Mouse (Mus musculus) MEL (cell line): ENCODE measurements at regions not wholly inside any gene's neighbourhood (a gene's known extent, or its start where the extent isn't known, plus 50 kb on each side); places are given as distances from the start of the nearest gene placed in this dataset.

Experiments used
- DNase-seq: peaks from one replicate; pipeline ENCODE4 v3.0.0; 2011; ENCODE audit warnings: low read depth, low spot score
- H3K27ac ChIP-seq: 2 replicates; pipeline ENCODE4 v1.5.1; 2012; ENCODE audit warnings: low read depth, mild to moderate bottlenecking, control low read depth, low read length, moderate library complexity; ENCODE audit not compliant: control insufficient read depth
- H3K27me3 ChIP-seq, 2 experiments: fragments of 150-350 bp in 1 of 2; sonication (generic) in 1 of 2; 2 replicates each; pipeline ENCODE4 v1.6.1; 2012; ENCODE audit warnings: low read length in 2 of 2, mild to moderate bottlenecking in 2 of 2, improper control_type of control experiment in 1 of 2, moderate library complexity in 1 of 2; ENCODE audit not compliant: insufficient read depth in 2 of 2, control insufficient read depth in 1 of 2
- H3K36me3 ChIP-seq, 2 experiments: 2 replicates each; pipeline ENCODE4 v1.6.1; 2012 to 2014; ENCODE audit warnings: low read length in 2 of 2, improper control_type of control experiment in 1 of 2, inconsistent platforms in 1 of 2, mild to moderate bottlenecking in 1 of 2; ENCODE audit not compliant: insufficient read depth in 2 of 2, control insufficient read depth in 1 of 2
- H3K4me1 ChIP-seq, 2 experiments: fragments of 150-350 bp in 1 of 2; sonication (generic) in 1 of 2; 2 replicates each; pipeline ENCODE4 v1.6.1; 2012; ENCODE audit warnings: low read length in 2 of 2, improper control_type of control experiment in 1 of 2, mild to moderate bottlenecking in 1 of 2; ENCODE audit not compliant: insufficient read depth in 2 of 2, control insufficient read depth in 1 of 2
- H3K4me3 ChIP-seq, 2 experiments: fragments of 150-350 bp in 1 of 2; sonication (generic) in 1 of 2; 2 replicates each; pipeline ENCODE4 v1.5.1; 2012; ENCODE audit warnings: low read depth in 2 of 2, low read length in 2 of 2, mild to moderate bottlenecking in 2 of 2, moderate library complexity in 2 of 2, control low read depth in 1 of 2, improper control_type of control experiment in 1 of 2; ENCODE audit not compliant: control insufficient read depth in 1 of 2, insufficient read depth in 1 of 2
- H3K79me2 ChIP-seq: 2 replicates; pipeline ENCODE4 v1.6.1; 2012; ENCODE audit warnings: mild to moderate bottlenecking, low read length, moderate library complexity; ENCODE audit not compliant: control insufficient read depth, poor library complexity, insufficient read depth
- H3K9ac ChIP-seq: 2 replicates; pipeline ENCODE4 v1.6.1; 2012; ENCODE audit warnings: low read depth, mild to moderate bottlenecking, control low read depth, low read length, moderate library complexity; ENCODE audit not compliant: control insufficient read depth, poor library complexity, severe bottlenecking
- H3K9me3 ChIP-seq: fragments of 150-350 bp; sonication (generic); replicated peaks from 2 replicates; pipeline ENCODE4 v1.6.1; 2012; ENCODE audit warnings: mild to moderate bottlenecking, low read length, improper control_type of control experiment, moderate library complexity; ENCODE audit not compliant: insufficient read depth
- CHD1 ChIP-seq: IDR thresholded peaks from 2 replicates; pipeline ENCODE4 v1.6.1; 2012; ENCODE audit warnings: low read depth, mild to moderate bottlenecking, inconsistent platforms, low read length, improper control_type of control experiment
- CHD2 ChIP-seq: IDR thresholded peaks from 2 replicates; pipeline ENCODE4 v1.6.1; 2011; ENCODE audit warnings: low read length, improper control_type of control experiment
- CTCF ChIP-seq, 3 experiments: IDR thresholded peaks in 2 of 3; conservative IDR thresholded peaks in 1 of 3; 2 replicates each; pipeline ENCODE4 v1.5.1; 2011 to 2012; ENCODE audit warnings: low read length in 3 of 3, low read depth in 2 of 3, mild to moderate bottlenecking in 2 of 3, improper control_type of control experiment in 1 of 3, inconsistent platforms in 1 of 3, mixed read lengths in 1 of 3, moderate library complexity in 1 of 3; ENCODE audit not compliant: control insufficient read depth in 1 of 3, insufficient read depth in 1 of 3, poor library complexity in 1 of 3, severe bottlenecking in 1 of 3
- E2F4 ChIP-seq: IDR thresholded peaks from 2 replicates; pipeline ENCODE4 v1.6.1; 2011; ENCODE audit warnings: low read depth, low read length, improper control_type of control experiment, borderline replicate concordance
- ELF1 ChIP-seq: IDR thresholded peaks from 2 replicates; pipeline ENCODE4 v1.6.1; 2014; ENCODE audit warnings: low read depth, mild to moderate bottlenecking, inconsistent platforms, low read length, improper control_type of control experiment, moderate library complexity
- EP300 ChIP-seq, 2 experiments: IDR thresholded peaks; 2 replicates each; pipeline ENCODE4 v1.6.1; 2011; ENCODE audit warnings: improper control_type of control experiment in 2 of 2, low read length in 2 of 2, low read depth in 1 of 2, mild to moderate bottlenecking in 1 of 2
- ETS1 ChIP-seq: IDR thresholded peaks from 2 replicates; pipeline ENCODE4 v1.6.1; 2012; ENCODE audit warnings: low read depth, mild to moderate bottlenecking, inconsistent platforms, low read length, improper control_type of control experiment, moderate library complexity
- GABPA ChIP-seq: IDR thresholded peaks from 2 replicates; pipeline ENCODE4 v1.6.1; 2012; ENCODE audit warnings: low read depth, mild to moderate bottlenecking, inconsistent platforms, low read length, improper control_type of control experiment, moderate library complexity
- GATA1 ChIP-seq: IDR thresholded peaks from 2 replicates; pipeline ENCODE4 v1.6.1; 2011; ENCODE audit warnings: low read depth, low read length, improper control_type of control experiment
- JUND ChIP-seq: IDR thresholded peaks from 2 replicates; pipeline ENCODE4 v1.6.1; 2011; ENCODE audit warnings: low read depth, mild to moderate bottlenecking, improper control_type of control experiment, low read length
- MAFK ChIP-seq: IDR thresholded peaks from 2 replicates; pipeline ENCODE4 v1.6.1; 2011; ENCODE audit warnings: low read depth, mild to moderate bottlenecking, low read length, improper control_type of control experiment, borderline replicate concordance
- MEF2A ChIP-seq: IDR thresholded peaks from 2 replicates; pipeline ENCODE4 v1.6.1; 2014; ENCODE audit warnings: low read depth, mild to moderate bottlenecking, inconsistent platforms, low read length, improper control_type of control experiment; ENCODE audit not compliant: poor library complexity, insufficient replicate concordance, severe bottlenecking; ENCODE audit errors: extremely low read depth
- MYC ChIP-seq: IDR thresholded peaks from 2 replicates; pipeline ENCODE4 v1.6.1; 2011; ENCODE audit warnings: low read depth, mild to moderate bottlenecking, low read length, improper control_type of control experiment, moderate library complexity
- NELFE ChIP-seq: IDR thresholded peaks from 2 replicates; pipeline ENCODE4 v1.6.1; 2011; ENCODE audit warnings: low read depth, low read length, improper control_type of control experiment
- NRF1 ChIP-seq: IDR thresholded peaks from 2 replicates; pipeline ENCODE4 v1.6.1; 2014; ENCODE audit warnings: low read depth, mild to moderate bottlenecking, inconsistent platforms, low read length, improper control_type of control experiment, moderate library complexity; ENCODE audit not compliant: poor library complexity, insufficient read depth, severe bottlenecking
- POLR2AphosphoS2 ChIP-seq: IDR thresholded peaks from 2 replicates; pipeline ENCODE4 v1.6.1; 2011; ENCODE audit warnings: low read length, improper control_type of control experiment
- POLR2AphosphoS5 ChIP-seq: IDR thresholded peaks from 2 replicates; pipeline ENCODE4 v1.6.1; 2012; ENCODE audit warnings: low read depth, borderline replicate concordance, mild to moderate bottlenecking, inconsistent platforms, low read length, moderate library complexity, mixed read lengths
- RAD21 ChIP-seq: IDR thresholded peaks from 2 replicates; pipeline ENCODE4 v1.6.1; 2011; ENCODE audit warnings: mild to moderate bottlenecking, low read depth, low read length, improper control_type of control experiment
- SIN3A ChIP-seq: IDR thresholded peaks from 2 replicates; pipeline ENCODE4 v1.6.1; 2012; ENCODE audit warnings: low read length, improper control_type of control experiment, inconsistent platforms
- SMC3 ChIP-seq: IDR thresholded peaks from 2 replicates; pipeline ENCODE4 v1.6.1; 2011; ENCODE audit warnings: low read depth, low read length, improper control_type of control experiment
- TCF12 ChIP-seq: IDR thresholded peaks from 2 replicates; pipeline ENCODE4 v1.6.1; 2014; ENCODE audit warnings: low read depth, mild to moderate bottlenecking, inconsistent platforms, low read length, improper control_type of control experiment, moderate library complexity
- UBTF ChIP-seq: IDR thresholded peaks from 2 replicates; pipeline ENCODE4 v1.6.1; 2012; ENCODE audit warnings: low read depth, mild to moderate bottlenecking, inconsistent platforms, low read length, improper control_type of control experiment, moderate library complexity, borderline replicate concordance; ENCODE audit not compliant: insufficient read depth
- USF1 ChIP-seq: IDR thresholded peaks from 2 replicates; pipeline ENCODE4 v1.6.1; 2014; ENCODE audit warnings: low read depth, mild to moderate bottlenecking, inconsistent platforms, low read length, improper control_type of control experiment, moderate library complexity
- ZC3H11A ChIP-seq: IDR thresholded peaks from 2 replicates; pipeline ENCODE4 v1.6.1; 2012; ENCODE audit warnings: low read depth, mild to moderate bottlenecking, inconsistent platforms, low read length, improper control_type of control experiment
- ZMIZ1 ChIP-seq: IDR thresholded peaks from 2 replicates; pipeline ENCODE4 v1.6.1; 2012; ENCODE audit warnings: low read depth, mild to moderate bottlenecking, inconsistent platforms, low read length, improper control_type of control experiment, moderate library complexity

GRCm38 (mm10) chr14:47911546-47912545 is 208.8 kb upstream of the Peli2 start:
- no peak overlapping the region for H3K9ac ChIP-seq
- H3K27ac ChIP-seq, result no peak overlapping the region
- TF ChIP-seq RAD21, result no peak
- TF ChIP-seq E2F4, result no peak
- TF ChIP-seq CTCF (IDR thresholded peaks at IDR 0.05 in 2 of 3, conservative IDR thresholded peaks at IDR 0.05 in 1 of 3; ENCODE audit: control insufficient read depth in 1 of 3, insufficient read depth in 1 of 3, low read depth in 2 of 3, low read length in 3 of 3, poor library complexity in 1 of 3, severe bottlenecking in 1 of 3), result no peak
- TF ChIP-seq USF1, result no peak
- no peak for TF ChIP-seq CHD2
- TF ChIP-seq ZMIZ1, result no peak
- no peak for TF ChIP-seq CHD1
- no peak for TF ChIP-seq MYC
- TF ChIP-seq POLR2AphosphoS2, result no peak
- TF ChIP-seq EP300 (IDR thresholded peaks at IDR 0.05; ENCODE audit: low read depth in 1 of 2, low read length in 2 of 2), result no peak
- TF ChIP-seq UBTF, result no peak
- no peak for TF ChIP-seq SIN3A
- no peak for TF ChIP-seq GATA1
- TF ChIP-seq ETS1, result no peak
- TF ChIP-seq JUND, result no peak
- TF ChIP-seq MAFK, result no peak
- no peak for TF ChIP-seq ELF1
- no peak for TF ChIP-seq ZC3H11A
- H3K9me3 ChIP-seq, result no peaks in the 10 kb centered on the region
- H3K79me2 ChIP-seq, result no peaks in the 10 kb centered on the region
- no peak overlapping the region for H3K4me3 ChIP-seq
- no peak for DNase-seq
- no peaks in the 10 kb centered on the region for H3K27me3 ChIP-seq
- no peaks in the 10 kb centered on the region for H3K4me1 ChIP-seq
- no peaks in the 10 kb centered on the region for H3K36me3 ChIP-seq

GRCm38 (mm10) chr14:47915621-47916020 is 205.0 kb upstream of the Peli2 start:
- no peak for TF ChIP-seq UBTF
- no peak for TF ChIP-seq E2F4
- no peak for TF ChIP-seq NRF1
- TF ChIP-seq MYC, result no peak
- TF ChIP-seq MEF2A, result no peak
- no peak for TF ChIP-seq TCF12
- TF ChIP-seq ZMIZ1, result no peak
- no peak for TF ChIP-seq POLR2AphosphoS5
- TF ChIP-seq GABPA, result no peak
- no peak for TF ChIP-seq EP300 (IDR thresholded peaks at IDR 0.05; ENCODE audit: low read depth in 1 of 2, low read length in 2 of 2)
- TF ChIP-seq NELFE, result no peak
- no peak for TF ChIP-seq POLR2AphosphoS2
- no peak for TF ChIP-seq RAD21
- TF ChIP-seq MAFK, result no peak
- no peak for TF ChIP-seq SMC3
- H3K4me1 ChIP-seq, result no peaks in the 10 kb centered on the region
- no peak for DNase-seq
- no peaks in the 10 kb centered on the region for H3K36me3 ChIP-seq
- no peak overlapping the region for H3K4me3 ChIP-seq
- no peak overlapping the region for H3K27ac ChIP-seq
- no peaks in the 10 kb centered on the region for H3K9me3 ChIP-seq
- no peaks in the 10 kb centered on the region for H3K79me2 ChIP-seq
- H3K9ac ChIP-seq, result no peak overlapping the region
- no peaks in the 10 kb centered on the region for H3K27me3 ChIP-seq
